Mouse (Mus musculus) testis, postnatal 10 days (tissue): ENCODE data around the gene Ttc13.

ENCODE experiments used
- DNase-seq: peaks from one replicate; pipeline ENCODE4 v3.0.0; 2021; ENCODE audit warnings: low spot score

The Ttc13 gene

GRCm38 (mm10) chr8:124703526-124703925 lies 18.3 kb downstream of the Ttc13 start:
- DNase-seq, result no peak

DNA sequence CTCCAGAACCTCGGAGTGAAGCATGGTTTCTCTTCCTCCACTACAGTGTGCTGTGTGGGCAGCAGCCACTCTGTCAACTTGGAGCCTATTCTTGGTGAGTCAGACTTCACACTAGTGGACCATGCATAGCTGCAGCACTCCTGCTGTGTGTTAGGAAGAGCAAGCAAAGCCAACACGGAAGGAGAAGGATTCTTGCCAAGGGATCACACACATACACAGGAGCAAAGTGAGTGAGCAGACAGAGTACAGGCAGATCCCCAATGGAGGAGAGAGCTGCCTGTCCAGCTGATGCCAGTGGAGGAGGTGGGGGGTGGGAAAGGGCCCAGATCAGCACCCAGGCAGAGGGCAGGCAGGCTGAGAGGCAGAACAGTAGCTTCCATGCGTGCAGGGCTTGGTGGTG lies 19.6 kb downstream of the Ttc13 start:
- DNase-seq, result no peak

GRCm38 (mm10) chr8:124701023-124701422 lies 20.8 kb downstream of the Ttc13 start:
- DNase-seq, result no peak

DNA sequence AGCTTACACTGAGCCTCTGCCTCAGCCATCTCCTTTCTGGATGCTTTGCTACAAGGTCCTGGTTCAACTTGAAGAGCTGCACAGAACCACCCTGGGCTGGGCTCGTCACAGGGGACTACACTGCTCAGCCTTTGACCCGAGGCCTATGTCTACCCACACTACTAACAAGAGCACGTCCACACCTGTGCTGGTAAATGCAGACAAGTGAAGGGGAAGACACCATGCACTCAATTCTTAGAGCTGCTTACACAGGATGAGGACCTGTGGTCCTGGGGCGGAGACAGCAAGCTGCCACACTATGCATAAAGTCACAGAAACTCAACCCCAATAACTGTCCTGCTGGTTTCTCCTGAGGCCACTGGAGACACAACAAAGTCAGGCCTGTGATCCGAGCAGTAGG lies 21.5 kb downstream of the Ttc13 start:
- DNase-seq, result no peak

DNA sequence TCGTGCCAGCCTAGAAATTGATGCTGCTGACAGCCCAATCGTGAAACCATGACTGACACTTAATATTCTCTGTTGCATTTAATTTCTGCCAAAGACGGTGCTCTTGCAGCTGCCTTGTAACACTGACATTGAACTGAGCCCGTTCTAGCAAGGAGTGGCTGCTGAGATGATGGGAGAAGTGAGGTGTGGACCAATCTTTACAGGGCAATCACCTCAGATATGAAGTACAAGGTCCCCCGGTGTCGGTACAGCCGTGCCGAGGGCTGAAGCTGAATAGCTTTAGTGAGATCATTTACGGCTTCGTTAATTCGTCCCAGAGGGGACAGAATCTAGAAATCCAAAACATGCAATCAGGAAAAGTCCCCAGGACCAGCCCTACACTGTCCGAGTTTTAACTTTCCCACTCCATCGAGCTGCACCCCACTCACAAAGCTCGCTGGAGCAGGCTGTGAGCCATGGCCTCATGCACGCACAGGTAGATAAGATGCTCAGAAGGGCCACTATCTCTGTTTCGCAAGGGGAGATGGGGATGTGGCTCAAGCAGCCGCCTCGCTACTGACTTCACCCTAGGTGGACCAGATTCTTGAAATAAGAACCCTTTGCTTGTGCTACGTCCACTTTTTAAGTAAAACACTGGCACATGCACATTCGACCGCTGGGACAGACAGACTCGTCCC lies 26.2 kb downstream of the Ttc13 start:
- no peak for DNase-seq

GRCm38 (mm10) chr8:124691706-124692105 lies 30.1 kb downstream of the Ttc13 start:
- no peak for DNase-seq

DNA sequence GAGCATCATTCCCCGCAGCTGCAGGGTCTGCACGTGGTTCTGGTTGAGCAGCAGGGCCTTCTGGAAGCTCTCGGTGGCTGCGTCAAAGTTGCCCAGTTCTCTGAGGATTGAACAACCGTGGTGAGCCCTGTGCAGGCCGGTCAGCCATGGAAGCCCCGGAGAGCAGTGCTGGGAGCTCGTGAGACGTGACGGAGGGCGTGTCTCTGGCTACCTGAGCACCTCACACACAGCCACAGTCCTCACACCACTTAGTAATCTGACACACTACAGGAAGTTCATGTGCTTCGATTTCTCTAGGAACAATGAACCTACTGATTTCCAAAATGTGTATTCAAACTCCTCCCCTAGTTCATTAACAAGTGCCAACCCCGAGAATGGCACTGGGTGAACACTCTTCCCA lies 32.9 kb downstream of the Ttc13 start:
- DNase-seq, result no peak

DNA sequence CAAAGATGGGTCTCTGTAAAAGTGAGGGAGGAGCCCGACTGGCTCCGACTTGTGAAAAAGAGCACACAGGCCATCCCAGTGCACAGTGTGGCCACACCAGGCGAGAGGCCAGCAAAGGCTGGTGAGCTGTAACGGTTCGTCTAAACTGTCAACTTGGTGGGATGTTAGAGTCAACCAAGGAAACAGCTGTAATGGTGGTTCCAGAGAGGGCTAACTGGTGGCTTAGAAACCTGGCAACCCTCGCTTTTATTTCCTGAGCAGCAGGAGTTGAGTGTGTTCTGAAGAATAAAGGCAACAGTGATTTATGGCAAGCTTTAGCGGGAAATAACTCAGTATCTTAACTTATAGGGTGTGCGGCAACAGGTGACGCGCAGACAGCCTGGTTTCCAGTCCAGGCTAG lies 39.6 kb downstream of the Ttc13 start:
- DNase-seq, result no peak

- DNase-seq, result no peak
Measured at GRCm38 (mm10) chr8:124681792-124682157, 40.0 kb downstream of the Ttc13 start.

DNA sequence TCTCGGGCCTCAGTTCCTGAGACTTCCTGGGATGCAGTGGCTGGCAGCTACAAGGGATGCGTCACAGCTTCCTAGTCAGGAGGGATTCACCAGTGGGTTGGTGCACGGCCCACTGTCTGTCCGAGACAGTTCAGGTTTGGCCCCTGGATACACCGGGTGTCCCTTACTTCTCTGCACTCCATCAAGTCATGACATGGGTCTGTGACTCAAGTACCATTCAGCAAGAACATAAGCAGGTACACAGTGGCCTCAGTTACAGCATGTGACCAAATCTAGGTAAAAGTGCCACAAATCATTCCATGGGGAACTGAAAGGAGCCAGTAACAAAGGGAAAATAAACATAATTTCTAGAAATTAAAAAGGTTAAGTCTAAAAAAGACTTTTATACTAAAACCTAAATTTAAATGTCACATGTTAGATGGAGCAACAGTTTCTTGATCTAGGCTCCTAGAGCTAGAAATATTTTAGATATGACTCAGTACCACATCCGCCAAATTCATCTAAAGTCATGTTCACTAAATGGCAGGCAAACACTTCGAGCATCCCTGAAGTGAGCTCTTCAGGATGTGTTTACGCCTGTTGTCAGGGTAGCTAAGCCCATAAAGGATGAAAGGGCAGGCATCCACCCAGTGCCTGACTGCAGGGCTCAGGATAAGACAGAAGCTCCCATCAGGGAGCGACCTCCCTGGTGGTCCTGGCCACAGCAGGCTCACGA lies 40.5 kb downstream of the Ttc13 start:
- no peak for DNase-seq

DNA sequence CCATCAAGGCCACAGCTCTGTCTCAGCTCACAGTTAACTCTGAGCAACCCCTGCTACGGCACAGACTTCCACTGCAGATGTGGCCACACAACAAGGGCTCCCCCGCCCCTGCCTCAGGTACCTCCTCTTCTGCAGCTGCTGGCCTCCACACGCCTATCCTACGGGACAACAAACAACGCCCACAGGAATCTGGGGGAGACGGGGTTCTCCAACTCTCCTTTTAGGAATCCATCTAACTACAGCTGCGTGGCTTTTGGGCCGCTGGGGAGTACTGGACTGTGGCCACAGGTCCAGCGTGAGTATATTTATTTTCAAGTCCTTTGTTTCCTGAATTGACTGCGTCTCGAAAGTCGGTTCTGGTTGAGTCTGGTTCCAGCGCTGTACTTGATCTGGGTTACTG lies 43.5 kb downstream of the Ttc13 start:
- no peak for DNase-seq

- peak; percentile 90 for DNase-seq
Measured at GRCm38 (mm10) chr8:124677486-124677885, 44.3 kb downstream of the Ttc13 start.

DNA sequence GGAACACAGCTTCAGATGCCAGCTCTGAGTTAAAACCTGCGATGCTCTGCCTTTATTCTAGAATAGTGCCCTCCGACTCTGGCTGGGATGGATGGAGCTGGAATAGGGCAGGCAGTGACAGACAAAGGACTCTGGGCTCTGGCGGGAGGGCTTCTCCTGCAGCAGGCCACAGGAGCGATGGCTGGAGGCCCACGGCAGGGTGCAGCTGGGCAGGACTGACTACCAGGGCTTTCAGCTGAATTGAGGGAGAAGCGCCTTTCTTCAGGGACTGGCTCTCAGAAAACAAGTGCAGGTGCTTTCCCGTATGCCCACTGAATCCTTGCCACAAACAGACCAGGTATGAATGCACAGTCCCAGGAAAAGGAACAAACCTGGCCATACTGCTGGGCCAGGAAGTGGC lies 44.7 kb downstream of the Ttc13 start:
- DNase-seq, result no peak

DNA sequence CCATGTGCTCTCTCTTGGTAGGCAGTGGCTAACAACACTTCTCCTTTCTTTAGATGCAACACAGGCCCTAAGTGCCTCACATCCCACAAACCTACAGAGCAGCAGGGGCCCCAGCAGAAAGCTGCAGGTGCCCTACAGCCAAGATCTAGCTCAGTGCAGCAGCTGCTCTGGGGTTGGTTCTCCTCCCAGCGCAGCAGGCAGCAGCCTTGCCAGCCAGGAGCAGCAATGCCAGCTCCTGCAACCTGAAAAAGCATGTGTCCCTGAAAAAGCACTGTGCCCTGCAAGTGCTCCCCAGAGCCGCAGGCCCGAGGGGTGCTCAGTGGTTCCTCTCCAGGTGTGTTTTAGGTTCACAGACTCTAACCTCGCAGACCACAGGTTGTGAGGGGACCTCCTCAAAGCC lies 45.1 kb downstream of the Ttc13 start:
- DNase-seq, result no peak

GRCm38 (mm10) chr8:124672345-124672744 lies 49.4 kb downstream of the Ttc13 start:
- DNase-seq, result no peak

GRCm38 (mm10) chr8:124668798-124669197 lies 53.0 kb downstream of the Ttc13 start:
- DNase-seq, result no peak

DNA sequence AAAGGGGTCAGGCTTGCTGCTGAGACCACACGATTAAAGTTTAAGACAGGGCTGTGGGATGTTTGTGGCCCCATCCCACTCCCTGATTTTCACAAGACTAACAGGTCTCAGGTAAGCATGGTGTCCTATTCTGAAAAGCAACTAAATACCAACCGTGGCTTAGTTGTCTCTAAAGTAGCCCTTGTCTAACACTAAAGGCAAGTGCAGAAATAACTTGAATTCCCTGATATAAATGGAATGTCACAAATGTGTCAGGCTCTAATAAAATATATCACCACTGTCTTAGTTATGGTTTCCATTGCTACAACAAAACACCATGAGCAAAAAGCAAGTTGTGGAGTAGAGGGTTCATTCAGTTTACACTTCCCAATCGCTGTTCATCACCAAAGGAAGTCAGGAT lies 57.4 kb downstream of the Ttc13 start:
- DNase-seq, result no peak

GRCm38 (mm10) chr8:124663874-124664230 lies 57.9 kb downstream of the Ttc13 start:
- DNase-seq, result no peak

DNA sequence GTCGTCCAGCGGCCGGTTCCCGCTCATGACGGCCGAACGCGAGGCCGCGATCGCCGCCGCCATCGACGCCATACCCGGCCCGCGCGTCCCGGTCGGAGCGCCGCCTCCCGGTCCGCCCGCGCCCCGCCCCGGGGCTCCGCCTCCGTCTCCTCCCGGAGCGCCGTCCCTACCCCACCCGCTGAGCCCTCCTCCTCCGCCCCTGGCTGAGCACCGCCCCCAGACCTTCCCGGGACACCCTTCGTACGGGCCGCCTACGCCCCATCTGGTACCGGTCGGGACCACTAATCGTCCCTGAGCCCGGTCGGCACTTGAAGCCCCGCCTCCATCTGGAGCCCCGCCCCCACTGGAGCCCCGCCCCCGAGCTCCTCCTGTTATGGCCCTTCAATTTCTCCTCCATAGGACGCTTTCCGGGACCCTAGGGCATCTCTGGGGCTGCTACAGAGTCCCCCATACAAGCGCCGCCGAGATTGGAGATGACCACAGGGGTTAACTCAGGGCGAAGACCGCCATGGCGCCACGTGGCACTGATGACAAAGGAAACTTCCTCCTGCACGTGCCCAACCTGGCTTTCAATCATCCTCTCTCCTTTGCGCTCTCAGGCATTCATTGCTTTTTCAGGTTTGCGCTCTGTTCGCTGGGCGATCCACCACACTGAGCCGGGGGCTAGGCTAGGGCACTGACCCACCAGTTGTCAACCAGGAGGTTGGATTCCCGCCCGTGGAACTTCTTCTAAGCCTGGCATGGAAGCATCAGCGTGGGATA lies 58.5 kb downstream of the Ttc13 start, which contains the start of gene 2310022B05Rik:
TSS of gene 2310022B05Rik (minus strand) at position 258 of the 762 bp plus-strand sequence.
- DNase-seq, result peak; percentile 92

- DNase-seq, result no peak
Measured at GRCm38 (mm10) chr8:124662446-124663111, 59.2 kb downstream of the Ttc13 start.

DNA sequence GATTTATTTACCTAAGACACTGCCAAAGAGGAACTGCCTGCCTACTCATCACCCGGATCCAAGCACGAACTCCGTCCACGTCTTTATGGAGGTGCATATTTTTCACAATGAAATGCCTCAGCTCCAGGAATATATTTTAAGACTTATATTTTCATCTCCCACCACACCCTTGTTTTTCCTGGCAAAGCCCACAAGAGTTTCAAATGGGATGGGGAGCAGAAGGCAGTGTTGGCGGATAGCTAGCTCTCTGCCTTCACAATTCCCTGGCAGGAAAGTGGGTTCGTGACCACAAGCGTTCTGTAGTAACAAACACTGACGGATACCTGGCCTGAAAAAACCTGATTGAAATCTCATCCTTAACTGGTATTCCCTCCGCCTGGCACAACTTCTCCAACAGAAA lies 60.0 kb downstream of the Ttc13 start:
- no peak for DNase-seq

- peak; percentile 84 for DNase-seq
Measured at GRCm38 (mm10) chr8:124658415-124658814, 63.4 kb downstream of the Ttc13 start.

DNA sequence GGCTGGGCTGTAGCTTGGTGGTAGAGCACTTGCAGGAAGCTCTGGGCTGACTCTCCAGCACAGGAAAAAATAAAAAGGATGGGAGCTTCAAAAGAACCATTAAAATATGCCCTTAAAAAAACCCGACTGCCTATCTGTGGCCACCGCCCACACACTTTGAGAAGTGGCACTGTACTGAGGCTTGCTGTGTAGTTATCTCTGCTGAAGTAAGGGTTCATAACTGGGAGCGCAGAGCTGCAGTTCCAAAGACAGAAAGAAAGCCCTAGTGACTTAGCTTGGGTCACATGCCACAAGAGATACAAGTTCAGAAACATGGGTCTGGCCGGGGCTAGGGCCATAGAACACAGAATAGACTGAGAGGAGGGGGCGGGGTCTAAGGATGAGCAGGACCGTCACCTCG lies 63.8 kb downstream of the Ttc13 start:
- DNase-seq, result no peak
